Mouse (Mus musculus) heart, adult 9 months (tissue): ENCODE data around the gene Alox12b.

Source experiments
- DNase-seq, 2 experiments: peaks; one replicate each; pipeline ENCODE4 v3.0.0; 2022; ENCODE audit warnings: low spot score in 2 of 2

The Alox12b gene

GRCm38 (mm10) chr11:69156800-69157199, at the start of gene Alox12b:
Gene Alox12b (plus strand): TSS chr11:69156989.
- DNase-seq, result no peak

GRCm38 (mm10) chr11:69107676-69108075, 49.1 kb upstream of the Alox12b start:
- peak in 1 of 2 experiments; percentile 13 for DNase-seq

GRCm38 (mm10) chr11:69108223-69108622, 48.6 kb upstream of the Alox12b start:
- DNase-seq, result peak in 1 of 2 experiments; percentile 4

GRCm38 (mm10) chr11:69109032-69109900, 47.5 kb upstream of the Alox12b start:
- peak in 1 of 2 experiments; percentile 33 for DNase-seq

GRCm38 (mm10) chr11:69110319-69111046, 46.3 kb upstream of the Alox12b start:
- peak; percentile 78 to 92 for DNase-seq

- DNase-seq, result no peak
These were observed 45.6 kb upstream of the Alox12b start for GRCm38 (mm10) chr11:69111051-69111810.

GRCm38 (mm10) chr11:69111865-69112264, 44.9 kb upstream of the Alox12b start:
- DNase-seq, result peak in 1 of 2 experiments; percentile 18

GRCm38 (mm10) chr11:69114018-69114417, 42.8 kb upstream of the Alox12b start:
- DNase-seq, result no peak

- no peak for DNase-seq
These were observed 42.2 kb upstream of the Alox12b start for GRCm38 (mm10) chr11:69114621-69115020.

- no peak for DNase-seq
These were observed 39.9 kb upstream of the Alox12b start for GRCm38 (mm10) chr11:69116843-69117242.

- peak; percentile 74 to 75 for DNase-seq
These were observed 38.8 kb upstream of the Alox12b start for GRCm38 (mm10) chr11:69117737-69118695.

GRCm38 (mm10) chr11:69118765-69119164, 38.0 kb upstream of the Alox12b start:
- DNase-seq, result peak; percentile 78 to 92

GRCm38 (mm10) chr11:69119446-69120155, 37.2 kb upstream of the Alox12b start:
- DNase-seq, result no peak

- DNase-seq, result no peak
These were observed 36.4 kb upstream of the Alox12b start, which contains the start of gene Hes7 for GRCm38 (mm10) chr11:69120221-69121000. Gene Hes7 (plus strand): TSS chr11:69120404.

- DNase-seq, result no peak
These were observed 35.6 kb upstream of the Alox12b start for GRCm38 (mm10) chr11:69121001-69121740.

GRCm38 (mm10) chr11:69121741-69122335, 35.0 kb upstream of the Alox12b start:
- no peak for DNase-seq

GRCm38 (mm10) chr11:69122336-69122951, 34.3 kb upstream of the Alox12b start, which contains the start of gene 9130213A22Rik:
Gene 9130213A22Rik (minus strand): TSS chr11:69122589.
- peak; percentile 91 to 93 for DNase-seq
